Mouse (Mus musculus) bone marrow macrophage, adult 2 months (primary cell): Measurements from ENCODE around the gene 4930438A08Rik.

ENCODE experiments used
- CTCF ChIP-seq: IDR thresholded peaks from 2 replicates; pipeline ENCODE4 v1.5.1; 2012; ENCODE audit warnings: low read depth, mild to moderate bottlenecking, low read length, moderate library complexity
- POLR2A ChIP-seq: IDR thresholded peaks from 2 replicates; pipeline ENCODE4 v1.6.1; 2012; ENCODE audit warnings: mild to moderate bottlenecking, low read depth, low read length, borderline replicate concordance

DNA sequence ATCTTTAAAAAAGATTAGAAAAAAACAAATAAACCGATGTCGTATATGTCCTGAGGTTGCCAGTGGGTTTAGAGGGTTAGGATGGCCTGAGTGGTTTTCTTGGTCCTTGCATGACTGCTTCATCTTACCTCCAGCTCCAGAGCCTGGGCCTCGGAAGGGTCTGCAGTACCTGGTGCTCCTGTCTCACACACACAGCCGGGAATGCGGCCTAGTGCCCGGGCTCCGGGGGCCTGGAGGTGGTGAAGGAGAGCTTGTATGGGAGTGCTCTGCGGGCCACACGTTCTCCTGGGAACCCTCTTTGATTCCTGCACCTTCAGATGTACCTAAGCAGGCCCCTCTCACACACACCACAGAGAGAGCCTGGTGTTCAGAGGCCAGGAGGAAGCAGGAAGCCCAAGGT lies 34.1 kb downstream of the 4930438A08Rik start:
- no peak for TF ChIP-seq CTCF
- TF ChIP-seq POLR2A = no peak
